Mouse (Mus musculus) adrenal gland, adult (tissue): ENCODE results near the gene Stam2.

Experiments used
- DNase-seq, 2 experiments: peaks; one replicate each; pipeline ENCODE4 v3.0.0; 2022 to 2023; ENCODE audit warnings: low spot score in 1 of 2; ENCODE audit not compliant: inconsistent age in 2 of 2

The Stam2 gene

GRCm38 (mm10) chr2:52742256-52743158 lies at the start of gene Stam2:
Stam2 (minus strand) TSS chr2:52742281.
- peak; percentile 93 to 99 for DNase-seq

GRCm38 (mm10) chr2:52785106-52785721 lies 43.1 kb upstream of the Stam2 start:
- DNase-seq, result peak in 1 of 2 experiments; percentile 27

- DNase-seq, result no peak
Observed at GRCm38 (mm10) chr2:52779987-52780386, 37.9 kb upstream of the Stam2 start.

GRCm38 (mm10) chr2:52779381-52779780 lies 37.3 kb upstream of the Stam2 start:
- DNase-seq, result peak in 1 of 2 experiments; percentile 33

- DNase-seq, result no peak
Observed at GRCm38 (mm10) chr2:52777839-52778238, 35.8 kb upstream of the Stam2 start.

- DNase-seq, result no peak
Observed at GRCm38 (mm10) chr2:52774373-52774772, 32.3 kb upstream of the Stam2 start.

- no peak for DNase-seq
Observed at GRCm38 (mm10) chr2:52772774-52773393, 30.8 kb upstream of the Stam2 start.

- no peak for DNase-seq
Observed at GRCm38 (mm10) chr2:52765130-52765529, 23.0 kb upstream of the Stam2 start.

GRCm38 (mm10) chr2:52763891-52764290 lies 21.8 kb upstream of the Stam2 start:
- DNase-seq, result no peak

GRCm38 (mm10) chr2:52763040-52763736 lies 21.1 kb upstream of the Stam2 start:
- peak; percentile 84 to 93 for DNase-seq

GRCm38 (mm10) chr2:52762529-52762928 lies 20.4 kb upstream of the Stam2 start:
- DNase-seq, result no peak

GRCm38 (mm10) chr2:52758627-52759026 lies 16.5 kb upstream of the Stam2 start:
- DNase-seq, result peak; percentile 52 to 80

GRCm38 (mm10) chr2:52756691-52757090 lies 14.6 kb upstream of the Stam2 start:
- DNase-seq, result peak in 1 of 2 experiments; percentile 72

GRCm38 (mm10) chr2:52753573-52754317 lies 11.7 kb upstream of the Stam2 start:
- no peak for DNase-seq

GRCm38 (mm10) chr2:52744099-52744498 lies 2.0 kb upstream of the Stam2 start:
- DNase-seq, result no peak

GRCm38 (mm10) chr2:52741681-52742255 lies 313 bp downstream of the Stam2 start:
- DNase-seq, result no peak

- no peak for DNase-seq
Observed at GRCm38 (mm10) chr2:52740596-52740995, 1.5 kb downstream of the Stam2 start.

- DNase-seq, result no peak
Observed at GRCm38 (mm10) chr2:52734504-52734903, 7.6 kb downstream of the Stam2 start.

GRCm38 (mm10) chr2:52733659-52734058 lies 8.4 kb downstream of the Stam2 start:
- DNase-seq, result no peak

- DNase-seq, result no peak
Observed at GRCm38 (mm10) chr2:52732611-52733010, 9.5 kb downstream of the Stam2 start.
